8 mouse cellular contexts compared by ENCODE assay signal in genomic region chr1:182115651-182116408, GRCm38 (mm10). TPM values are rescaled to one million over a fixed set of nuclear protein-coding genes. Genes with fewer than 3 reads are reported as not detected.
A peak's percentile ranks its signal among the peaks of the same experiment; 100 is the strongest.
DNase-seq lines count a peak whose midpoint lies in the region; ATAC-seq and TF ChIP-seq lines count a peak whose summit lies in the region.
"Had no signal": no experiment of that assay in that cellular context is flagged by ENCODE, and none has a peak within 500 bp of the region (broad histone marks: within the 10 kb centered on the region; RNA-seq: fewer than 3 reads in every experiment).

No protein-coding gene starts in this region.

- peak; percentile 83 for ATAC-seq in intestine, embryonic 15.5 days
- peak; percentile 73 for ATAC-seq in lung, embryonic 16.5 days (ENCODE audit: low read depth)

- H3K9me3 ChIP-seq in intestine, embryonic 15.5 days, result no peaks in the 10 kb centered on the region
- no peaks in the 10 kb centered on the region for H3K9me3 ChIP-seq in lung, embryonic 16.5 days (ENCODE audit: control insufficient read depth, low read length)

- no peak; the same call in none of the 2 replicates for TF ChIP-seq CTCF in left cerebral cortex, adult 2 months (IDR thresholded peaks at IDR 0.05)
- peak; percentile 63 for TF ChIP-seq CTCF in cerebellum, adult 2 months (IDR thresholded peaks at IDR 0.05; ENCODE audit: borderline replicate concordance, insufficient read depth, low read depth, low read length)

- intact Hi-C loops in left cerebral cortex, adult 2 months (cut with DNase I), result loop anchor here (1.0 to 2.0 kb wide), 2 partner anchors 97 to 228 kb away; partner anchors contain the start of gene Enah

- H3K27ac ChIP-seq in left cerebral cortex, adult 2 months, result no peak overlapping the region
- H3K27ac ChIP-seq in cerebellum, adult 2 months (ENCODE audit: insufficient read depth, low read length), result no peak overlapping the region
- no peak overlapping the region for H3K27ac ChIP-seq in intestine, embryonic 15.5 days
- H3K27ac ChIP-seq in lung, embryonic 16.5 days (ENCODE audit: low read length), result no peak overlapping the region

- H3K36me3 ChIP-seq in intestine, embryonic 15.5 days, result no peaks in the 10 kb centered on the region
- no peaks in the 10 kb centered on the region for H3K36me3 ChIP-seq in lung, embryonic 16.5 days (ENCODE audit: control insufficient read depth, insufficient read depth, low read length)

- peaks cover 9% of the 10 kb centered on the region for H3K4me1 ChIP-seq in cerebellum, adult 2 months (ENCODE audit: control insufficient read depth, insufficient read depth, low read length)
- peaks cover 6% of the 10 kb centered on the region; the same call in 1 of the 2 replicates for H3K4me1 ChIP-seq in intestine, embryonic 15.5 days (replicated peaks)
- peaks cover 13% of the 10 kb centered on the region; the same call in 1 of the 2 replicates for H3K4me1 ChIP-seq in lung, embryonic 16.5 days (replicated peaks; ENCODE audit: control insufficient read depth, insufficient read depth, low read length)

- no peak for TF ChIP-seq POLR2A in cerebellum, adult 2 months (IDR thresholded peaks at IDR 0.05; ENCODE audit: borderline replicate concordance, insufficient read depth, low read length)

- no peak overlapping the region for H3K4me3 ChIP-seq in left cerebral cortex, adult 2 months
- no peak overlapping the region for H3K4me3 ChIP-seq in cerebellum, adult 2 months (replicated peaks; ENCODE audit: insufficient read depth, low read depth, low read length)
- H3K4me3 ChIP-seq in intestine, embryonic 15.5 days (replicated peaks), result no peak overlapping the region
- H3K4me3 ChIP-seq in lung, embryonic 16.5 days (ENCODE audit: low read length), result no peak overlapping the region

- DNase-seq in left cerebral cortex, adult 18-20 months (ENCODE audit: low spot score in 2 of 2), result peak; percentile 6 to 24
- DNase-seq in left cerebral cortex, adult 2 months (ENCODE audit: extremely low spot score in 1 of 2, low spot score in 2 of 2), result no peak
- DNase-seq in Muller cell, postnatal 12 days (ENCODE audit: inconsistent ontology term), result peak; percentile 61
- DNase-seq in cerebellum, adult 2 months, result peak; percentile 43 to 50
- no peak for DNase-seq in thymus, postnatal 36 days

- no peaks in the 10 kb centered on the region for H3K27me3 ChIP-seq in cerebellum, adult 2 months (ENCODE audit: control insufficient read depth, insufficient read depth, low read length)
- H3K27me3 ChIP-seq in intestine, embryonic 15.5 days (replicated peaks), result no peaks in the 10 kb centered on the region
- no peaks in the 10 kb centered on the region; the same call in 1 of the 2 replicates for H3K27me3 ChIP-seq in lung, embryonic 16.5 days (ENCODE audit: control insufficient read depth, insufficient read depth, low read depth, low read length)

- no peak overlapping the region for H3K9ac ChIP-seq in intestine, embryonic 15.5 days
- H3K9ac ChIP-seq in lung, embryonic 16.5 days (ENCODE audit: low read length), result no peak overlapping the region

- no peak overlapping the region for H3K4me2 ChIP-seq in intestine, embryonic 15.5 days (replicated peaks)
- H3K4me2 ChIP-seq in lung, embryonic 16.5 days (ENCODE audit: low read depth, low read length), result peak overlapping the region; percentile 28; the same call in 1 of the 2 replicates

- WGBS in cerebellum, adult 2 months, result 31% methylated on average over 7 of the region's 7 CpGs
- 47% methylated on average over 7 of the region's 7 CpGs for WGBS in intestine, embryonic 15.5 days
- WGBS in lung, embryonic 16.5 days, result 28% methylated on average over 7 of the region's 7 CpGs

RNA-seq across cellular contexts. Expression of gene Srp9, which starts 8.7 kb away (rescaled TPM):
- 10 to 100 TPM; 64.7 to 68.9 TPM for total RNA-seq in left cerebral cortex, adult 18-20 months (2021)
- total RNA-seq in left cerebral cortex, adult 2 months (2021), result 10 to 100 TPM; 64.5 to 67.1 TPM
- polyA plus RNA-seq in cerebellum, adult 2 months (2012; rRNA removed), result 113 and 124 TPM in 2 replicates
- 144 and 173 TPM in 2 replicates for polyA plus RNA-seq in intestine, embryonic 15.5 days (2015; fragmentation: Nextera tagmentation; extraction: Ambion mirVana)
- polyA plus RNA-seq in lung, embryonic 16.5 days (2015; fragmentation: Nextera tagmentation; extraction: Ambion mirVana), result 133 and 141 TPM in 2 replicates

RNA-seq across cellular contexts. Expression of gene Vmn1r1, which starts 48.5 kb away (rescaled TPM):
- total RNA-seq in left cerebral cortex, adult 18-20 months (2021), result not detected
- total RNA-seq in left cerebral cortex, adult 2 months (2021), result not detected
- polyA plus RNA-seq in cerebellum, adult 2 months (2012; rRNA removed), result not detected in 2 replicates
- not detected in 2 replicates for polyA plus RNA-seq in intestine, embryonic 15.5 days (2015; fragmentation: Nextera tagmentation; extraction: Ambion mirVana)
- not detected in 2 replicates for polyA plus RNA-seq in lung, embryonic 16.5 days (2015; fragmentation: Nextera tagmentation; extraction: Ambion mirVana)
- total RNA-seq: left cerebral cortex, postnatal 10 days had no signal

Comparison
In these comparisons a context has a peak if more than half of its experiments do, and no peak if none do; other contexts are left out.
1. DNase-seq: peak in left cerebral cortex, adult 18-20 months (2 of 2), Muller cell, postnatal 12 days (single experiment) and cerebellum, adult 2 months (2 of 2); none in left cerebral cortex, adult 2 months (0 of 2) and thymus, postnatal 36 days (0 of 2).